ENCODE assay signal across 13 mouse cellular contexts in genomic region chr5:30423121-30423520, GRCm38 (mm10). TPM values are rescaled to one million over a fixed set of nuclear protein-coding genes. Genes with fewer than 3 reads are reported as not detected.
DNase-seq lines count a peak whose midpoint lies in the region; ATAC-seq and TF ChIP-seq lines count a peak whose summit lies in the region.
"Had no signal": no experiment of that assay in that cellular context is flagged by ENCODE, and none has a peak within 500 bp of the region (broad histone marks: within the 10 kb centered on the region; RNA-seq: fewer than 3 reads in every experiment).

No protein-coding gene starts in this region.

- peaks cover 8% of the 10 kb centered on the region for H3K4me1 ChIP-seq in hindbrain, embryonic 16.5 days (ENCODE audit: control insufficient read depth, insufficient read depth, low read depth, low read length)
- peaks cover 14% of the 10 kb centered on the region for H3K4me1 ChIP-seq in hindbrain, embryonic 13.5 days (replicated peaks)
- H3K4me1 ChIP-seq in neural tube, embryonic 14.5 days (ENCODE audit: control insufficient read depth, insufficient read depth, low read length), result no peaks in the 10 kb centered on the region
- no peaks in the 10 kb centered on the region for H3K4me1 ChIP-seq in stomach, postnatal 0 days (replicated peaks; ENCODE audit: control insufficient read depth, insufficient read depth)
- H3K4me1 ChIP-seq: forebrain, embryonic 13.5 days had no signal

- no peaks in the 10 kb centered on the region for H3K27me3 ChIP-seq in hindbrain, embryonic 16.5 days (replicated peaks; ENCODE audit: control insufficient read depth, insufficient read depth, low read length)
- no peaks in the 10 kb centered on the region for H3K27me3 ChIP-seq in hindbrain, embryonic 13.5 days
- H3K27me3 ChIP-seq in neural tube, embryonic 14.5 days (ENCODE audit: control insufficient read depth, insufficient read depth, low read length), result no peaks in the 10 kb centered on the region
- H3K27me3 ChIP-seq in stomach, postnatal 0 days (ENCODE audit: control insufficient read depth, insufficient read depth, low read length), result no peaks in the 10 kb centered on the region
- H3K27me3 ChIP-seq: embryonic facial prominence, embryonic 13.5 days; forebrain, embryonic 13.5 days; intestine, embryonic 15.5 days had no signal

- H3K9me3 ChIP-seq in hindbrain, embryonic 16.5 days (ENCODE audit: control insufficient read depth, low read length), result no peaks in the 10 kb centered on the region
- H3K9me3 ChIP-seq in hindbrain, embryonic 13.5 days, result no peaks in the 10 kb centered on the region
- H3K9me3 ChIP-seq in neural tube, embryonic 14.5 days (ENCODE audit: control insufficient read depth, low read length), result no peaks in the 10 kb centered on the region
- H3K9me3 ChIP-seq in stomach, postnatal 0 days (ENCODE audit: control insufficient read depth, low read length), result no peaks in the 10 kb centered on the region
- H3K9me3 ChIP-seq: embryonic facial prominence, embryonic 13.5 days; forebrain, embryonic 13.5 days; intestine, embryonic 15.5 days had no signal

- no peaks in the 10 kb centered on the region for H3K36me3 ChIP-seq in hindbrain, embryonic 16.5 days (ENCODE audit: control insufficient read depth, insufficient read depth, low read length)
- no peaks in the 10 kb centered on the region for H3K36me3 ChIP-seq in hindbrain, embryonic 13.5 days
- no peaks in the 10 kb centered on the region for H3K36me3 ChIP-seq in neural tube, embryonic 14.5 days (ENCODE audit: control insufficient read depth, insufficient read depth, low read length)
- no peaks in the 10 kb centered on the region for H3K36me3 ChIP-seq in stomach, postnatal 0 days (ENCODE audit: control insufficient read depth, insufficient read depth, low read length)
- H3K36me3 ChIP-seq: embryonic facial prominence, embryonic 13.5 days; intestine, embryonic 15.5 days had no signal

- ATAC-seq in cerebellum, adult (ENCODE audit: insufficient number of reproducible peaks, low FRiP score, low TSS enrichment), result no peak; the same call in 1 of the 2 replicates
- ATAC-seq in hindbrain, embryonic 16.5 days, result peak; percentile 10; the same call in 1 of the 2 replicates
- no peak for ATAC-seq in hindbrain, embryonic 13.5 days (ENCODE audit: low FRiP score)
- peak; percentile 6; the same call in 1 of the 2 replicates for ATAC-seq in neural tube, embryonic 14.5 days (ENCODE audit: low read depth)
- ATAC-seq in stomach, postnatal 0 days (ENCODE audit: low FRiP score, low TSS enrichment), result 0 out of 2 replicates have a peak, but pooled peaks have one; percentile 17

- no peak overlapping the region for H3K27ac ChIP-seq in hindbrain, embryonic 16.5 days (ENCODE audit: low read depth, low read length)
- H3K27ac ChIP-seq in hindbrain, embryonic 13.5 days, result no peak overlapping the region
- H3K27ac ChIP-seq in neural tube, embryonic 14.5 days (ENCODE audit: low read depth, low read length), result no peak overlapping the region
- no peak overlapping the region for H3K27ac ChIP-seq in stomach, postnatal 0 days (replicated peaks)
- H3K27ac ChIP-seq: embryonic facial prominence, embryonic 13.5 days; forebrain, embryonic 13.5 days; gastrocnemius, adult 2 months; intestine, embryonic 15.5 days had no signal

- TF ChIP-seq EP300 in stomach, postnatal 0 days (optimal IDR thresholded peaks at IDR 0.05), result no peak

- H3K4me2 ChIP-seq in hindbrain, embryonic 16.5 days (ENCODE audit: low read length), result no peak overlapping the region
- no peak overlapping the region for H3K4me2 ChIP-seq in hindbrain, embryonic 13.5 days
- no peak overlapping the region for H3K4me2 ChIP-seq in neural tube, embryonic 14.5 days (ENCODE audit: low read depth, low read length)
- no peak overlapping the region for H3K4me2 ChIP-seq in stomach, postnatal 0 days (replicated peaks; ENCODE audit: low read depth)
- H3K4me2 ChIP-seq: embryonic facial prominence, embryonic 13.5 days; forebrain, embryonic 13.5 days; intestine, embryonic 15.5 days had no signal

- peak; percentile 25 to 49 for DNase-seq in cerebellum, postnatal 25 days
- DNase-seq in neural tube, embryonic 10.5 days (ENCODE audit: extremely low spot score, low spot score), result no peak
- DNase-seq in stomach, postnatal 0 days (ENCODE audit: low spot score), result no peak
- DNase-seq: gastrocnemius, postnatal 25 days had no signal

- no peak overlapping the region for H3K9ac ChIP-seq in hindbrain, embryonic 16.5 days (ENCODE audit: low read depth, low read length)
- no peak overlapping the region for H3K9ac ChIP-seq in hindbrain, embryonic 13.5 days
- no peak overlapping the region; the same call in 1 of the 2 replicates for H3K9ac ChIP-seq in neural tube, embryonic 14.5 days (replicated peaks; ENCODE audit: low read depth, low read length)
- no peak overlapping the region for H3K9ac ChIP-seq in stomach, postnatal 0 days (ENCODE audit: low read length)
- H3K9ac ChIP-seq: embryonic facial prominence, embryonic 13.5 days; forebrain, embryonic 13.5 days; intestine, embryonic 15.5 days had no signal

- no peak for TF ChIP-seq CTCF in stomach, postnatal 0 days (IDR thresholded peaks at IDR 0.05; ENCODE audit: low read depth)

- WGBS in hindbrain, embryonic 16.5 days, result 73% methylated on average over 4 of the region's 4 CpGs
- 84% methylated on average over 4 of the region's 4 CpGs for WGBS in hindbrain, embryonic 13.5 days
- 81% methylated on average over 4 of the region's 4 CpGs for WGBS in neural tube, embryonic 14.5 days
- WGBS in stomach, postnatal 0 days, result 73% methylated on average over 4 of the region's 4 CpGs

- H3K4me3 ChIP-seq in hindbrain, embryonic 16.5 days (ENCODE audit: low read length), result no peak overlapping the region
- no peak overlapping the region for H3K4me3 ChIP-seq in hindbrain, embryonic 13.5 days
- H3K4me3 ChIP-seq in neural tube, embryonic 14.5 days (ENCODE audit: low read depth, low read length), result no peak overlapping the region
- no peak overlapping the region for H3K4me3 ChIP-seq in stomach, postnatal 0 days (ENCODE audit: low read depth, low read length)
- H3K4me3 ChIP-seq: embryonic facial prominence, embryonic 13.5 days; forebrain, embryonic 13.5 days; gastrocnemius, adult 2 months; intestine, embryonic 15.5 days had no signal

RNA-seq across cellular contexts. Expression of gene Otof, which starts 38.6 kb away (rescaled TPM):
- polyA plus RNA-seq in hindbrain, embryonic 16.5 days (2015; fragmentation: Nextera tagmentation; extraction: Ambion mirVana), result 7.7 and 8.8 TPM in 2 replicates
- polyA plus RNA-seq in hindbrain, embryonic 13.5 days (2015; fragmentation: Nextera tagmentation; extraction: Ambion mirVana), result 1.9 and 2.2 TPM in 2 replicates
- polyA plus RNA-seq in neural tube, embryonic 14.5 days (2014; fragmentation: Nextera tagmentation; extraction: Ambion mirVana), result 2.5 and 5.8 TPM in 2 replicates
- polyA plus RNA-seq in stomach, postnatal 0 days (2015; fragmentation: Nextera tagmentation; extraction: Ambion mirVana), result 0.02 TPM in 2 replicates

RNA-seq across cellular contexts. Expression of gene 1700001C02Rik, which starts 42.7 kb away (rescaled TPM):
- 1.8 and 1.9 TPM in 2 replicates for polyA plus RNA-seq in hindbrain, embryonic 16.5 days (2015; fragmentation: Nextera tagmentation; extraction: Ambion mirVana)
- 1.1 and 1.7 TPM in 2 replicates for polyA plus RNA-seq in hindbrain, embryonic 13.5 days (2015; fragmentation: Nextera tagmentation; extraction: Ambion mirVana)
- 0.54 and 0.70 TPM in 2 replicates for polyA plus RNA-seq in neural tube, embryonic 14.5 days (2014; fragmentation: Nextera tagmentation; extraction: Ambion mirVana)
- polyA plus RNA-seq in stomach, postnatal 0 days (2015; fragmentation: Nextera tagmentation; extraction: Ambion mirVana), result not detected in 2 replicates
- polyA plus RNA-seq: embryonic facial prominence, embryonic 13.5 days; heart, embryonic 14.5 days; intestine, embryonic 15.5 days had no signal

Comparison
In these comparisons a context has a peak if more than half of its experiments do, and no peak if none do; other contexts are left out.
1. ATAC-seq: peak in hindbrain, embryonic 16.5 days (single experiment), neural tube, embryonic 14.5 days (single experiment) and stomach, postnatal 0 days (single experiment); none in cerebellum, adult (single experiment) and hindbrain, embryonic 13.5 days (single experiment).
2. DNase-seq: peak in cerebellum, postnatal 25 days (2 of 2); none in neural tube, embryonic 10.5 days (single experiment) and stomach, postnatal 0 days (single experiment).